16 mouse cellular contexts compared by ENCODE assay signal in genomic region chr3:127558201-127558600, GRCm38 (mm10). TPM values are rescaled to one million over a fixed set of nuclear protein-coding genes. Genes with fewer than 3 reads are reported as not detected.
A peak's percentile ranks its signal among the peaks of the same experiment; 100 is the strongest.
DNase-seq lines count a peak whose midpoint lies in the region; TF ChIP-seq lines count a peak whose summit lies in the region.
"Had no signal": no experiment of that assay in that cellular context is flagged by ENCODE, and none has a peak within 500 bp of the region (broad histone marks: within the 10 kb centered on the region; RNA-seq: fewer than 3 reads in every experiment).

No protein-coding gene starts in this region.

- peak; percentile 11 for DNase-seq in embryo, embryonic 11 days
- no peak for DNase-seq in embryo, embryonic 9.5 days (ENCODE audit: extremely low spot score)
- no peak for DNase-seq in left cerebral cortex, adult 2 months (ENCODE audit: extremely low spot score in 1 of 2, low spot score in 2 of 2)
- no peak for DNase-seq in left cerebral cortex, adult 8-10 months (ENCODE audit: low spot score in 2 of 2)
- DNase-seq in 416B (ENCODE audit: low read depth): peak; percentile 45
- DNase-seq in R1 (ENCODE audit: low read depth, low spot score): peak; percentile 44
- DNase-seq in right cerebral cortex, postnatal 25 days: no peak
- DNase-seq in frontal cortex, postnatal 36 days (ENCODE audit: low spot score in 2 of 2): no peak
- DNase-seq: adrenal gland, postnatal 36 days; cerebellum, adult 9-11 months; liver, embryonic 13.5 days; lung, postnatal 10 days; right cerebral cortex, postnatal 4 days; thymus, adult 18-20 months had no signal

- no peak overlapping the region for H3K4me3 ChIP-seq in left cerebral cortex, adult 2 months
- H3K4me3 ChIP-seq: erythroblast, embryonic 14.5 days; kidney, embryonic 15.5 days; liver, embryonic 13.5 days had no signal

- H3K27ac ChIP-seq in left cerebral cortex, adult 2 months: no peak overlapping the region
- H3K27ac ChIP-seq: kidney, embryonic 15.5 days; liver, embryonic 13.5 days had no signal

- intact Hi-C loops in left cerebral cortex, adult 2 months (cut with DNase I): no loop called here

- peak; percentile 23 for TF ChIP-seq CTCF in left cerebral cortex, adult 2 months (IDR thresholded peaks at IDR 0.05)

RNA-seq across cellular contexts. Expression of gene Zgrf1, which starts 4.9 kb away (rescaled TPM):
- total RNA-seq in left cerebral cortex, adult 2 months (2021): 1 to 10 TPM; 2.6 to 3.5 TPM
- 1 to 10 TPM; 2.7 to 4.1 (median 3.3) TPM for total RNA-seq in left cerebral cortex, adult 8-10 months (2022)

RNA-seq across cellular contexts. Expression of gene Larp7, which starts 5.1 kb away (rescaled TPM):
- total RNA-seq in left cerebral cortex, adult 2 months (2021): 10 to 100 TPM; 16.8 to 19.2 TPM
- 10 to 100 TPM; 16.2 to 20.6 (median 18.0) TPM for total RNA-seq in left cerebral cortex, adult 8-10 months (2022)

RNA-seq across cellular contexts. Expression of gene Ank2, which starts 59.1 kb away (rescaled TPM):
- 100 to 1,000 TPM; 905 to 916 TPM for total RNA-seq in left cerebral cortex, adult 2 months (2021)
- 100 to 1,000 TPM; 772 to 913 (median 838) TPM for total RNA-seq in left cerebral cortex, adult 8-10 months (2022)

Comparison
In these comparisons a context has a peak if more than half of its experiments do, and no peak if none do; other contexts are left out.
1. DNase-seq: peak in embryo, embryonic 11 days (single experiment), 416B (single experiment) and R1 (single experiment); none in embryo, embryonic 9.5 days (single experiment), left cerebral cortex, adult 2 months (0 of 2), left cerebral cortex, adult 8-10 months (0 of 2), right cerebral cortex, postnatal 25 days (single experiment) and frontal cortex, postnatal 36 days (0 of 2).